Mouse (Mus musculus) megakaryocyte, embryonic 14.5 days (primary cell): Measurements from ENCODE around the gene AC129217.1.

Source experiments
- FLI1 ChIP-seq: IDR thresholded peaks from 2 replicates; pipeline ENCODE4 v1.6.1; 2012; ENCODE audit warnings: low read length, inconsistent platforms, mixed read lengths
- GATA1 ChIP-seq: IDR thresholded peaks from 3 replicates; pipeline ENCODE4 v1.6.1; 2012; ENCODE audit warnings: mixed read lengths, low read length, inconsistent platforms, borderline replicate concordance

GRCm38 (mm10) chr19:8848356-8848755 lies 18.8 kb downstream of the AC129217.1 start:
- TF ChIP-seq GATA1 = no peak
- no peak for TF ChIP-seq FLI1
